Mouse (Mus musculus) layer of hippocampus, adult 9-10 months (tissue): ENCODE measurements around the gene Daam1.

Experiments
- DNase-seq: peaks from one replicate; pipeline ENCODE4 v3.0.0; 2022; ENCODE audit warnings: low spot score

Daam1 gene

DNA sequence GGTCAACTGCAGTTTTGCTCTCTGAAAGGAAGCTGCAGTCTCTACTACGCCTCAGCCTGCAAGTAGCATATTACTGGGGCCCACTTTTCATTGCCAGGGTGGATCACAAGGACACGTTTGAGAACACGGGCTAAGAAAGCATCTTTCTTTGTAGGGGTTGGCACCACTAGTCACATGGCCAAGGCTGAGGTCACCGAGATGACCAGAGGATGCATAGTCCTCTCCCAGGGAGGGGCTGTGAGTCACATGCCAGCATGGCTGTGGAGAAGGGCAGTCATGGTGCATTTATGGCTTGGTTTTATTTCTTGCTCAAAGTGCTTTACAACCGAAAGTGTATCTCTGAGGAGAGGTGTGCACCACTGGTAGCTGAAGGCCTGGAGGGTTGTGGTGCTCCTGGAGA lies 67.4 kb downstream of the Daam1 start:
- DNase-seq, result no peak

- DNase-seq, result no peak
Measured at GRCm38 (mm10) chr12:71898666-71899520, 68.0 kb downstream of the Daam1 start.

- DNase-seq, result no peak
Measured at GRCm38 (mm10) chr12:71899566-71899965, 68.7 kb downstream of the Daam1 start.

- no peak for DNase-seq
Measured at GRCm38 (mm10) chr12:71901211-71901610, 70.3 kb downstream of the Daam1 start.

GRCm38 (mm10) chr12:71901859-71902258 lies 71.0 kb downstream of the Daam1 start:
- DNase-seq, result no peak

GRCm38 (mm10) chr12:71902317-71902716 lies 71.4 kb downstream of the Daam1 start:
- DNase-seq, result no peak

- DNase-seq, result no peak
Measured at GRCm38 (mm10) chr12:71903218-71903617, 72.3 kb downstream of the Daam1 start.

DNA sequence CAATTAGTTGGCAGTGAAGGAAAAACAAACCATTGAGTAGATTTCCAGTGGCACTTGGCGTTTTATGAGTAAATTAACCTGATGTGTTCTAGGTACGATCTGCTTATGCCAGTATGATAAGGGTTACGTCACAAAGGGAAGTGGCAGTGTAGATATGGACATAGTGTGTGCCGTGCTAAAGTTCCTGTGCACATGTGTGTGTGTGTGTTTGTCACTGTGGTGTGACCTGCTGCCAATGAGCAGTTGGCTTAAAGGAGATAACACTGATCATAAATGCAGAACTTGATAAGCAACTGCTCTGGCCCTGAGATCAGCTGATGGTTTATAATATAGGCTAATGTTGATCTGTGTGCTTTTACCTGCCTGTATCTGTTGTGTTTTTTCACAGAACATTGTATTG lies 73.4 kb downstream of the Daam1 start:
- no peak for DNase-seq

- DNase-seq, result no peak
Measured at GRCm38 (mm10) chr12:71904926-71905325, 74.0 kb downstream of the Daam1 start.

DNA sequence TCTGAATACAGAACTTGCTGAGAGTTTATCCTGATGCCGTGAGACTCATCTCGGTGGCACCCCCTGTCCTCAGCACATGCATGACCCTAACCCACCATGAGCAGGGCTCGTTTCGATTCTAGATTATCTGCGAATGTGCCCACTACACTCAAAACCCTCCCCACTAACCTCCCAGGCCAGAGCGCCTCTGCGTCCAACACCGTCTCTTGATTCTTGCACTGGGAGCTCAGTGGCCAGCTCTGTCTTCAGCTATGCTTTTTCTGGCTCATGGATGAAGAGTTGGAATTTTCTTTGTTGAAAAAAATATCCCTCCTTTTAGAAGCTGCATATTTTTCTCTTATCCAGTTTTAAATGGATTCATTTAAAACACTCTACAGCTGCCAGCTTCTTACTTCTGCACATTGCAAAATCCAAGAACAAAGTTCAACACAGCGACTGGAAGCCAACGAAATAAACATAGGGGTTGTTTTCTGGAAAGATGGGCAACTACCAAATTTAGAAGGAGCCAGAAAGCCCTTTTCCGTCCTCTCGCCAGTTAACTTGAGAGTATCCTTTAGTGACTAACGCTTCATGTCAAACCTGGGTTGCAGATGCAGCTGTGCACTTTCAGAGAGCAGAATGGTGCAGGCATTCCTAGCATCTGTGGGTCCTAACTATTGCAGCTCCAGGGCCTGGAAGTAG lies 74.9 kb downstream of the Daam1 start:
- DNase-seq, result no peak

GRCm38 (mm10) chr12:71906582-71907267 lies 75.8 kb downstream of the Daam1 start:
- DNase-seq, result no peak

GRCm38 (mm10) chr12:71908984-71909383 lies 78.1 kb downstream of the Daam1 start:
- no peak for DNase-seq

DNA sequence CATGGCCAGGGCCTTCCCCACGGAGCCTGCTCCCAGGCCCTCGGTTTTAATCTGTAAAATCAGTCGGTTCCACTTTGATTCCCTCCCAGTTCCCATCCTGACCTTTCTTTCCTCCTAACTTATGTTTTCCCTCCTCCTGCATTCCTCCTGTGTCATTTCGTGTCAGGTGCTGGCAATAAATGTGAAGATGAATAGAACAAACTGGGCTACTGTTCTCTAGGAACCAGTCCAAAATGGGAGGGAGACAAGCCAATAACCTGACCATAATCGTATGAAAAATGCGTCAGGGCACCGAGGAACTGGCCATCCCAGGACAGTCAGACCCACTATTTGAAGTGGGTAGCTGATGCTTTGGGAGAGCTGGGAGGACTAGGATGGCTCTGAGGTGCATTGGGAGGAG lies 79.4 kb downstream of the Daam1 start:
- no peak for DNase-seq

DNA sequence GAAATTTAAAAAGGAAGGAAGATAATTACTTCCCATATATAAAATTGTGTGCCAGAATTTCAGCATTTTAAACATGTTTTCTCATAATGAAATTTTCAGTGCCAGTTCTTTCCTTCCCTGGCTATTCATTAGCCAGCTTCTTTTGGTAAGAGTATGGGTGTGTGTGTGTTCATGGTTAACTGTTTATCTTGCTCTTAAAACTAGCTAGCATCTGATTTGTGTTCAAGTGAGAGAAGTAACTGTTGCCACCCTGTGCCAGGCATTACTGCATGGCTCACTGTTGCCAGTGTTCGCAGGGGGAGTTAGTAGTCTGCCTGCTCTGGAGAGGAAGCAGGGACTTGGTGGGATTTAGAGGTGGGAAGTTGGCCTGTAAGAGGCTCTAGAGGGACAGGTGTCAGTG lies 81.4 kb downstream of the Daam1 start:
- no peak for DNase-seq

GRCm38 (mm10) chr12:71919156-71919555 lies 88.3 kb downstream of the Daam1 start:
- DNase-seq, result no peak

DNA sequence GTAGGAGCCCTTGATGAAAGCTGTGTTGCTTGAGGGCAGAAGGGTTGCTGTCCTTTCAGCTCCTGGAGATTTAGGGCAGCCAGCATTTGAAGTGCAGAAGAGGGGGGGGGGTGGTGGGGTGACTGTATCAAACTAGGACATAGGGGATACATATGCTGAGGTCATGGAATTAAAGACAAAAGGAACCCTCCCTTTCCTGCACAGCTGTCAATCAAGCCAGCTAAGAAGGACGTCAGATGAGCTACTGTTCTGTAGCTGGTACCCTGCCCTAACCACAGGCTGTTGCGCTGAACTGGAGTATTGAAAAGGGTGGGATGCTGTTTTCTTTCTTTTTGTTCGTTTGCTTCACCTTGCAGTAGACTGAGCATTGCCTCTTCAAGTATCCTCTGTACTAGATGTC lies 89.1 kb downstream of the Daam1 start:
- no peak for DNase-seq

- DNase-seq, result no peak
Measured at GRCm38 (mm10) chr12:71922827-71923381, 92.0 kb downstream of the Daam1 start.

DNA sequence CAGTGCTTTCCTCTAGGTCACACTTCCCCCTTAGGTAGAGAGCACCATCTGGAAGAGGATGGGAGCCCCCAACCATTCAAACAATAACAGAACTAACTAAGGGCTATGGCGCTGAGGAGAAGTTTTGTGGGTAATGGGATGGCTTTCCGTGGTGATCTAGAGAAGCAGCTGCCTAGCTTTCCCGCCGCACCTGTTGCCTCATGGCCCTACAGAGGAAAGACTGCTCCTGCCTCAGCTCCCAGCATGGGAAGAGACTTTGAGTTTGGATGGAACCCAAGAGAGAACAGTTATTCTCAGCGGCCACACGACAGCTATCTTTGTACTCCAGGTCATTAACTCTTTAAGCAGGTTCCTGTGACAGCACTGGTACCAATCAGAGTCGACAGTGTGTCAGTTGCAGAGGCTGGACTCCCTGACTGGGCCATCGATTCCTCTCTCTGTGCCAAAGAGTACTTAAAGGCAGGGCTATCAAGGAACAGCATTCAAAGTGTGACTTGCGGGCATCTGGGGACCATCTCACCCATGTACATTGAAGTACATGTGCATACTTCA lies 94.2 kb downstream of the Daam1 start:
- DNase-seq, result no peak

- DNase-seq, result no peak
Measured at GRCm38 (mm10) chr12:71925990-71926700, 95.3 kb downstream of the Daam1 start.

- DNase-seq, result no peak
Measured at GRCm38 (mm10) chr12:71928092-71928491, 97.2 kb downstream of the Daam1 start.

DNA sequence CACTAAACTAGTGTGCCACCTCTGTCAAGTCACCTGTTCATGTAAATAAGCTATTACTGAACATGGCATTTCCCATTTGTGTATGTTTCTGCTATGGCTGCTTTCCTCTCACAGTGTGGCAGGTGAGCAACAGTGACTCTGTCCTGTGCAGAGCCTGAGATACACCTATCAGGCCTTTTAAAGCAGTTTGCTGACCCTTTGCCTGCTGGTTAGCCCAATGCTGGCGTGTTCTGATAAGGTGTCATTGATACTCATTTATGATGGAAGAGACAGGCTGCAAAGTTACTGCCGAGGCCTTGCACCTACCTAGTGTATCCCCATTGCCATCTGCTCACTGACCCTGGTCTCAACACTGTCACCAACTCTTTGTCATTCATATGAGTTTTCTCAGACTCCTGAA lies 99.0 kb downstream of the Daam1 start:
- no peak for DNase-seq
